Mouse (Mus musculus): ENCODE results near the gene Adam8. TPM values are rescaled to one million over a fixed set of nuclear protein-coding genes. Genes with fewer than 3 reads are reported as not detected.

The Adam8 gene
- 3.9 and 5.3 TPM in 2 replicates for polyA plus RNA-seq (2015; fragmentation: Nextera tagmentation; extraction: Ambion mirVana)

DNA sequence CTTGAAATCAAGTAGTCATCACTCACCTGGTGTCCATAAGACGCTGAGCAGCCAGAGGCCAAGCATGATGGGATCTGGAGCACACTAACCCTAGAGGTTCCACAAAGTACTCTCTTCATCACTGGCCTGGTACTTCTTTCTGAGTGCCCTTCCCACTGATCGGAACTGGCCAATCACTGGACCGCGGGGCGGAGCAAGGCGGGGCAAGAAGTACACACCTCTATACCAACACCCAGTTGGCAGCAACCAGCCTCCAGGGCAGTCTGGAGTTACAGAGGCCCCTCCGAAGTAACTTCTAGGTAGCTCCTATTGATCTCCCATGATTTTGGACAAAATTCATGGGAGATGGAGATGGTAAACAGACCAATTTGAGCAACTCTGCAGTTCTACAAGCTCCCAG lies at the start of gene Adam8:
Adam8 (minus strand) TSS at position 157 of the 400 bp plus-strand sequence.
- Histone ChIP-seq H3K4me1 (replicated peaks) (no peaks in the 10 kb centered on the region), H3K4me3 (no peak within 1 kb of the TSS), H3K4me2 (no peak within 1 kb of the TSS), H3K9ac (no peak within 1 kb of the TSS), H3K36me3 (peaks cover 41% of the 10 kb centered on the region), H3K27ac (no peak within 1 kb of the TSS), H3K9me3 (no peaks in the 10 kb centered on the region), H3K27me3 (no peaks in the 10 kb centered on the region)
- no peak for ATAC-seq (ENCODE audit: low FRiP score)
- WGBS = 28% methylated on average over 7 of the region's 7 CpGs

DNA sequence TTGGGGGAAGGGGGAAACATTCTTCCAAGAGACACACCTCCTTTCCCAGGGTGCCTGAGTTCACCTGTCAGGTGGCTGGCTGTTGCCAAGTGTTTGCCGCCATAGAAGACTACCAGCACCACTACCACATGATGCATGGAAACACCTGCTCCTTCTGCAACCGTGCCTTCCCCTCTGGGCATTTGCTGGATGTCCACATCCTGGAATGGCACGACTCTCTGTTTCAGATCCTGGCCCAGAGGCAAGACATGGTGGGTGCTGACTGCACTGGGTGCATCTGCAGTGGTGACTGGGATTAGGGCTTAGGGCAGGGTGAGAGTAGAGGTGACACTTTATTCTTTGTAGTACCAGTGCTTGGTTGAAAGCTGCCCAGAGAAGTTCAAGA lies 44.8 kb upstream of the Adam8 start:
- peaks cover 41% of the 10 kb centered on the region for H3K36me3 ChIP-seq
- 51% methylated on average over 3 of the region's 3 CpGs for WGBS
- ATAC-seq (ENCODE audit: low FRiP score) = peak; percentile 8
- H3K4me2 ChIP-seq = peak overlapping the region; percentile 86
- H3K4me1 ChIP-seq (replicated peaks) = peaks cover 27% of the 10 kb centered on the region
- H3K27ac ChIP-seq = no peak overlapping the region
- H3K9ac ChIP-seq = peak overlapping the region; percentile 92
- H3K4me3 ChIP-seq = peak overlapping the region; percentile 89
- H3K27me3 ChIP-seq = no peaks in the 10 kb centered on the region
- no peaks in the 10 kb centered on the region for H3K9me3 ChIP-seq

DNA sequence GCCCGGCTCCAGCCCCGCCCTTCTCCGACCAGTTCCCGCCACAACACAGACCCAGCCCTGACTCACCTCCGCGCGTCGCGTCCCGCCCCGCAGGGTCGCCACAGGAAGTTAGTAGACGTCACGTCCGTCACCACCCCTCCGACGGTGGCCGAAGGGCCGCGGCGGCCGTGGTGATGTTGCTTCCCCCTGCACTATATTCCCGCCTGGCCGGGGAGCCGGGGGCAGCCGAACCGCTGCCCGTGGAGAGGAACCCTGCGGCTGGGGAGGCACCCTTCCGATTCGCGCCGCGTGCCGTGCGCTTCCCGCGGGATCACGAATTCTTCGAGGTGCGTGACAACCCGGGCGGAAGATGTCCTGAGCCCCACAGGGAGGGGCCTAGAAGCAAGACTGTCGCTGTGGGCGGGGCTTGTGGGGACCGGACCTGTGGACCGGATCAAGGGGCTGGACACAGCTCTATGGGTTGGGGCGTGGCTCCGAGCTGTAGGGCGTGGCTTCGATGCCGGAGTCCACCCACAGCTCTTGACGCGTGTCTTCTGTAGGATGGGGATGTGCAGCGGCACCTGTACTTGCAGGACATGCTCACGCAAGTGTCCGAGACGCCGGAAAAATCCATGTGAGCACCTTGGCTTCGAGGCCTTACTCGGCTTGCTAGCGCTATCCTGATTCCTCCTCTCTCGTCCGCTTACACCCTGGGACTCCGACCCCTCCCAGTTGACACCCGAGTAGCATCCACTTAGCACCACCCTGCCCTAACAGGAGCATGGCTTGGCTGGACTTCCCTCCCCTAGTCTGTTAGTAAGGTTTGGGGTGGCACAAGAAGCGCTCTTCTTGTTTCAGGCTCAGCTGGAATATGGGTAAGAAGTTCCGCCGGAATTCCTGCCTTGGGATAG lies 44.2 kb upstream of the Adam8 start, which contains the start of the genes Zfp511 and Tubgcp2:
Zfp511 (plus strand) TSS at position 111 of the 890 bp plus-strand sequence.
Tubgcp2 (minus strand) TSS at position 389 of the 890 bp plus-strand sequence.
- 2% methylated on average over 69 of the region's 69 CpGs for WGBS
- no peaks in the 10 kb centered on the region for H3K27me3 ChIP-seq
- peak within 1 kb of the TSS; percentile 92 for H3K27ac ChIP-seq
- H3K9me3 ChIP-seq = no peaks in the 10 kb centered on the region
- peak; percentile 97 for ATAC-seq (ENCODE audit: low FRiP score)
- H3K36me3 ChIP-seq = peaks cover 47% of the 10 kb centered on the region
- peak within 1 kb of the TSS; percentile 86 for H3K4me2 ChIP-seq
- H3K4me3 ChIP-seq = peak within 1 kb of the TSS; percentile 89
- H3K4me1 ChIP-seq (replicated peaks) = peaks cover 27% of the 10 kb centered on the region
- peak within 1 kb of the TSS; percentile 92 for H3K9ac ChIP-seq

DNA sequence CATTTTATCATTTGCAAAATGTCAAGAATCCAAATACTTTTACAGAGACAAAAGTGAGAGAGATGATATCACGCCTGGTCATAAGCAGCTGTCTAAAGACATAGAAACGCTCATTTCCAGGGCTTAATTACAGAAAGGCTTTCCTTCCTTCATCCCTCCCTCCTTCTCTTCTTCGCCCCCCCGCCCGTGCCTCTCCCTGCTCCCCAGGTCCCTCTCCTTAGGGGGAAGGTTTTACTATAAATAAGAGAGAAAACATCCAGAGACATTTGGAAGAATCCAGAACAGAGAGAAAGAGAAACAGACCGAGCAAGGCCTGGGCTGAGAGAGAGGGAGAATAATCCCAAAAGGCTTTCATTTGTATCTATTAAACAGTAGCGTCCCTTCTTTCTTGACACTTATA lies 43.1 kb upstream of the Adam8 start:
- Histone ChIP-seq H3K27me3 (no peaks in the 10 kb centered on the region), H3K27ac (no peak overlapping the region; the same call in 1 of the 2 replicates), H3K9me3 (no peaks in the 10 kb centered on the region), H3K4me1 (replicated peaks) (peaks cover 27% of the 10 kb centered on the region), H3K4me3 (peak overlapping the region; percentile 89), H3K36me3 (peaks cover 49% of the 10 kb centered on the region), H3K9ac (peak overlapping the region; percentile 92), H3K4me2 (peak overlapping the region; percentile 86)
- 20% methylated on average over 7 of the region's 7 CpGs for WGBS
- no peak for ATAC-seq (ENCODE audit: low FRiP score)

DNA sequence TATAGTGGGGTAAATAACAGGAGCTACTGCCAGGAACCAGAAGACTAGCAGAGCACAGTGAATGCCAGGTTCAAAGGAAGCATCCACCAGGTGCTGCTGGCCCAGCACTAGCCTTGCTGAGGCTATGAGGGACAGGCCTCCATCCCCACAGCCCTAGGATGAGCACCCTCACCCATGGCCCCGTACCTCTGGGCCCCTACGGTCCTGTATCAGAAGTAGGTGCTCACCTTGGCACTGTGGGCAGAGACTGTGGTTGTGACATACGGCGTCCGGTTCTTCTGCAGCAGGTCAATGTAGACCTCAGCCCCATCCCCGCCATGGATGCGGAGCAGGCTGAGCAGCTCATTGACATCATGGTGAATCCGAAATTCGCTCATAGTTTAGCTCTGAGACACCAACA lies 41.0 kb upstream of the Adam8 start:
- peaks cover 27% of the 10 kb centered on the region for H3K4me1 ChIP-seq (replicated peaks)
- no peak overlapping the region for H3K4me3 ChIP-seq
- no peaks in the 10 kb centered on the region for H3K9me3 ChIP-seq
- 98% methylated on average over 9 of the region's 9 CpGs for WGBS
- peaks cover 56% of the 10 kb centered on the region for H3K36me3 ChIP-seq
- no peak overlapping the region for H3K9ac ChIP-seq
- H3K27me3 ChIP-seq = no peaks in the 10 kb centered on the region
- no peak overlapping the region for H3K4me2 ChIP-seq
- no peak overlapping the region for H3K27ac ChIP-seq
- no peak for ATAC-seq (ENCODE audit: low FRiP score)

- no peaks in the 10 kb centered on the region for H3K9me3 ChIP-seq
- no peak overlapping the region for H3K4me3 ChIP-seq
- H3K27me3 ChIP-seq = no peaks in the 10 kb centered on the region
- no peak overlapping the region for H3K9ac ChIP-seq
- 95% methylated on average over 10 of the region's 10 CpGs for WGBS
- no peak overlapping the region for H3K27ac ChIP-seq
- ATAC-seq (ENCODE audit: low FRiP score) = no peak
- H3K4me2 ChIP-seq = no peak overlapping the region
- peaks cover 63% of the 10 kb centered on the region for H3K36me3 ChIP-seq
- H3K4me1 ChIP-seq (replicated peaks) = peaks cover 24% of the 10 kb centered on the region
Measured at GRCm38 (mm10) chr7:140032366-140032765, 40.0 kb upstream of the Adam8 start.

GRCm38 (mm10) chr7:140031771-140032170 lies 39.4 kb upstream of the Adam8 start:
- Histone ChIP-seq H3K27me3 (no peaks in the 10 kb centered on the region), H3K27ac (no peak overlapping the region), H3K4me2 (no peak overlapping the region), H3K9ac (no peak overlapping the region), H3K4me3 (no peak overlapping the region), H3K9me3 (no peaks in the 10 kb centered on the region), H3K36me3 (peaks cover 63% of the 10 kb centered on the region), H3K4me1 (replicated peaks) (peaks cover 18% of the 10 kb centered on the region)
- 94% methylated on average over 12 of the region's 12 CpGs for WGBS
- no peak for ATAC-seq (ENCODE audit: low FRiP score)

- Histone ChIP-seq H3K27ac (no peak overlapping the region), H3K4me2 (no peak overlapping the region), H3K36me3 (peaks cover 35% of the 10 kb centered on the region), H3K27me3 (no peaks in the 10 kb centered on the region), H3K9ac (no peak overlapping the region), H3K9me3 (no peaks in the 10 kb centered on the region), H3K4me1 (replicated peaks) (no peaks in the 10 kb centered on the region), H3K4me3 (no peak overlapping the region)
- ATAC-seq (ENCODE audit: low FRiP score) = no peak
- 96% methylated on average over 17 of the region's 17 CpGs for WGBS
Measured at GRCm38 (mm10) chr7:140011336-140011735, 19.0 kb upstream of the Adam8 start.

DNA sequence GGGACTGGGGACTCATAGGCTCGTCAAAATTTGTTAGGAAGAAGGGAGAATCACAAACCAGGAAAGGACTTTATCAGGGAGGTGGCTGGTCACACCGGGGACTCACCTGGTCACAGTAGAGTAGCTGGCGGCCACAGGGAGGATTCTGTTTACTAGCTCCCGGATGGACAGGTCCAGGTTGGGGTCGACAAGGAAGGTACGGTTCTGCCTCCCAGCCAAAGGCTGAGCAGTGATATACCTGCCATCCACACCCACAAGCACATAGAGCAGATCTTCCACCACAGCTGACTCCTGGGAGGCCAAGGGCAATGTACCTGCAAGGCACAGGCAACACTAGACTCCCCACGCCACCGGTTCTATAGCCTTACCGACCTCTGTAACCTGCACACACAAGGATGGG lies 15.4 kb upstream of the Adam8 start:
- Histone ChIP-seq H3K9me3 (no peaks in the 10 kb centered on the region), H3K4me1 (replicated peaks) (no peaks in the 10 kb centered on the region), H3K27ac (no peak overlapping the region), H3K27me3 (no peaks in the 10 kb centered on the region), H3K4me2 (no peak overlapping the region), H3K36me3 (peaks cover 58% of the 10 kb centered on the region), H3K9ac (no peak overlapping the region), H3K4me3 (no peak overlapping the region)
- 98% methylated on average over 9 of the region's 9 CpGs for WGBS
- no peak for ATAC-seq (ENCODE audit: low FRiP score)

GRCm38 (mm10) chr7:140006861-140007611 lies 14.7 kb upstream of the Adam8 start:
- Histone ChIP-seq H3K9ac (no peak overlapping the region), H3K4me2 (no peak overlapping the region), H3K4me1 (replicated peaks) (no peaks in the 10 kb centered on the region), H3K4me3 (no peak overlapping the region), H3K27ac (no peak overlapping the region), H3K36me3 (peaks cover 64% of the 10 kb centered on the region), H3K27me3 (no peaks in the 10 kb centered on the region), H3K9me3 (no peaks in the 10 kb centered on the region)
- no peak for ATAC-seq (ENCODE audit: low FRiP score)
- WGBS = 96% methylated on average over 9 of the region's 9 CpGs

GRCm38 (mm10) chr7:140004666-140005065 lies 12.3 kb upstream of the Adam8 start:
- Histone ChIP-seq H3K27me3 (no peaks in the 10 kb centered on the region), H3K4me2 (no peak overlapping the region), H3K9me3 (no peaks in the 10 kb centered on the region), H3K4me1 (replicated peaks) (no peaks in the 10 kb centered on the region), H3K27ac (no peak overlapping the region), H3K9ac (no peak overlapping the region), H3K36me3 (peaks cover 75% of the 10 kb centered on the region), H3K4me3 (no peak overlapping the region)
- WGBS = 90% methylated on average over 8 of the region's 8 CpGs
- ATAC-seq (ENCODE audit: low FRiP score) = no peak

GRCm38 (mm10) chr7:140001086-140001740 lies 8.9 kb upstream of the Adam8 start:
- no peaks in the 10 kb centered on the region for H3K9me3 ChIP-seq
- H3K36me3 ChIP-seq = peaks cover 90% of the 10 kb centered on the region
- H3K4me1 ChIP-seq (replicated peaks) = no peaks in the 10 kb centered on the region
- H3K27ac ChIP-seq = no peak overlapping the region
- no peak for ATAC-seq (ENCODE audit: low FRiP score)
- H3K4me3 ChIP-seq = no peak overlapping the region
- H3K9ac ChIP-seq = no peak overlapping the region
- 71% methylated on average over 12 of the region's 12 CpGs for WGBS
- no peak overlapping the region for H3K4me2 ChIP-seq
- H3K27me3 ChIP-seq = no peaks in the 10 kb centered on the region

Data from hindbrain, embryonic 13.5 days (tissue).